36 mouse cellular contexts compared by ENCODE assay signal in the genomic region with DNA sequence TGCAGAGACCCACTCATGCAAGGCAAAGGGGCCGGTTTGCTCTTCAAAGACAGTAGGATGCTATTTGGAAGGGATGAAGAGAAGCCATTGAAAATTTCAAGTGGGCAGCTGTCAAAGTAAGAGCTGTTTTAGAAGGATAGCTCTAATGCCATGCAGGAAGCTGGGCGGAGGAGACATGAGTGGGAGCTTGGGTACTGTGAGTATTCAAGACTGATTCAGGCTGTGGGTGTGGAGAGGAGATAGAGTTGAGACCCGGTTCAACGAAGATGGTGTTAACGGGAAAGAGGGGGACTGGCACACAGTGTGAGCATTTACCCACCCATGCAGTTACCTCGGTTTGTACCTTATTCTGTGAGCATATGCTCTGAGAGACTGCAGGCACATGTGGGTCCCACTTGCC. TPM values are rescaled to one million over a fixed set of nuclear protein-coding genes. Genes with fewer than 3 reads are reported as not detected.
DNase-seq lines count a peak whose midpoint lies in the region; ATAC-seq and TF ChIP-seq lines count a peak whose summit lies in the region.
"Had no signal": no experiment of that assay in that cellular context is flagged by ENCODE, and none has a peak within 500 bp of the region (broad histone marks: within the 10 kb centered on the region; RNA-seq: fewer than 3 reads in every experiment).

No protein-coding gene starts in this region.

- DNase-seq in kidney, postnatal 0 days (ENCODE audit: low spot score), result peak; percentile 12
- no peak for DNase-seq in kidney, postnatal 14 days
- DNase-seq in right cerebral cortex, adult 2 months (ENCODE audit: low spot score in 2 of 2), result peak; percentile 44 to 50
- no peak for DNase-seq in right cerebral cortex, postnatal 14 days
- DNase-seq in frontal cortex, postnatal 36 days (ENCODE audit: low spot score in 2 of 2), result peak; percentile 43 to 50
- DNase-seq in right cerebral cortex, postnatal 36 days (ENCODE audit: low spot score in 2 of 2), result peak; percentile 48 to 74
- no peak for DNase-seq in adrenal gland, postnatal 14 days
- DNase-seq in hindbrain, postnatal 0 days (ENCODE audit: low spot score), result no peak
- DNase-seq: adrenal gland, postnatal 25 days; cerebellum, adult 2 months; cerebellum, postnatal 36 days; gastrocnemius, postnatal 25 days; heart, adult 2 months; heart, postnatal 10 days; kidney, adult 18-20 months; kidney, postnatal 10 days; layer of hippocampus, adult 9-11 months; lung, postnatal 36 days had no signal

- no peaks in the 10 kb centered on the region for H3K9me3 ChIP-seq in kidney, postnatal 0 days (replicated peaks; ENCODE audit: low read length)
- H3K9me3 ChIP-seq in hindbrain, postnatal 0 days (ENCODE audit: low read length), result no peaks in the 10 kb centered on the region
- H3K9me3 ChIP-seq: embryonic facial prominence, embryonic 12.5 days; heart, embryonic 13.5 days; limb, embryonic 13.5 days; neural tube, embryonic 12.5 days had no signal

- H3K4me2 ChIP-seq in kidney, postnatal 0 days (ENCODE audit: low read length), result no peak overlapping the region
- H3K4me2 ChIP-seq in hindbrain, postnatal 0 days (ENCODE audit: low read depth, low read length), result no peak overlapping the region
- H3K4me2 ChIP-seq: embryonic facial prominence, embryonic 12.5 days; heart, embryonic 13.5 days; hindbrain, embryonic 14.5 days; limb, embryonic 13.5 days; liver, embryonic 11.5 days; midbrain, embryonic 11.5 days; neural tube, embryonic 12.5 days had no signal

- ATAC-seq in kidney, postnatal 0 days (replicated peaks; ENCODE audit: low FRiP score, low read depth), result no peak
- no peak for ATAC-seq in hindbrain, postnatal 0 days
- ATAC-seq: CD4-positive, CD25-positive, alpha-beta regulatory T cell, adult 4 months; forebrain, embryonic 14.5 days; inflammation-experienced regulatory T-cells, adult 6 months; midbrain, embryonic 16.5 days had no signal

- WGBS in kidney, postnatal 0 days, result 51% methylated on average over 6 of the region's 6 CpGs
- 64% methylated on average over 6 of the region's 6 CpGs for whole genome bisulfite sequencing in hindbrain, postnatal 0 days

- H3K4me1 ChIP-seq in kidney, postnatal 0 days (replicated peaks; ENCODE audit: insufficient read depth, low read length), result no peaks in the 10 kb centered on the region
- H3K4me1 ChIP-seq in hindbrain, postnatal 0 days (ENCODE audit: insufficient read depth, low read length), result no peaks in the 10 kb centered on the region
- H3K4me1 ChIP-seq: embryonic facial prominence, embryonic 12.5 days; limb, embryonic 13.5 days; neural tube, embryonic 12.5 days had no signal

- no peak for TF ChIP-seq CTCF in kidney, postnatal 0 days (IDR thresholded peaks at IDR 0.05; ENCODE audit: low read depth)
- no peak for TF ChIP-seq CTCF in hindbrain, postnatal 0 days (IDR thresholded peaks at IDR 0.05; ENCODE audit: low read depth)

- no peak overlapping the region for H3K27ac ChIP-seq in kidney, postnatal 0 days
- no peak overlapping the region for H3K27ac ChIP-seq in hindbrain, postnatal 0 days
- H3K27ac ChIP-seq: embryonic facial prominence, embryonic 12.5 days; heart, adult 2 months; heart, embryonic 13.5 days; hindbrain, embryonic 14.5 days; limb, embryonic 13.5 days; neural tube, embryonic 12.5 days had no signal

- H3K9ac ChIP-seq in kidney, postnatal 0 days (ENCODE audit: low read depth, low read length), result no peak overlapping the region
- no peak overlapping the region for H3K9ac ChIP-seq in hindbrain, postnatal 0 days (replicated peaks; ENCODE audit: low read length)
- H3K9ac ChIP-seq: embryonic facial prominence, embryonic 12.5 days; heart, embryonic 13.5 days; hindbrain, embryonic 14.5 days; limb, embryonic 13.5 days; neural tube, embryonic 12.5 days had no signal

- H3K4me3 ChIP-seq in kidney, postnatal 0 days (replicated peaks; ENCODE audit: low read depth, low read length), result no peak overlapping the region
- H3K4me3 ChIP-seq in hindbrain, postnatal 0 days (ENCODE audit: low read length), result no peak overlapping the region
- H3K4me3 ChIP-seq: embryonic facial prominence, embryonic 12.5 days; heart, adult 2 months; heart, embryonic 13.5 days; limb, embryonic 13.5 days; neural tube, embryonic 12.5 days had no signal

- H3K36me3 ChIP-seq in kidney, postnatal 0 days (ENCODE audit: insufficient read depth, low read length), result no peaks in the 10 kb centered on the region
- H3K36me3 ChIP-seq in hindbrain, postnatal 0 days (ENCODE audit: insufficient read depth, low read length), result no peaks in the 10 kb centered on the region
- H3K36me3 ChIP-seq: embryonic facial prominence, embryonic 12.5 days; heart, embryonic 13.5 days; limb, embryonic 13.5 days; neural tube, embryonic 12.5 days had no signal

- H3K27me3 ChIP-seq in kidney, postnatal 0 days (ENCODE audit: insufficient read depth, low read length), result no peaks in the 10 kb centered on the region
- H3K27me3 ChIP-seq in hindbrain, postnatal 0 days (ENCODE audit: insufficient read depth, low read length), result no peaks in the 10 kb centered on the region
- H3K27me3 ChIP-seq: embryonic facial prominence, embryonic 12.5 days; heart, embryonic 13.5 days; limb, embryonic 13.5 days; neural tube, embryonic 12.5 days had no signal

RNA-seq across cellular contexts. Expression of gene Nmu, which starts 20.1 kb away (rescaled TPM):
- not detected in 2 replicates for polyA plus RNA-seq in kidney, postnatal 0 days (2015; fragmentation: Nextera tagmentation; extraction: Ambion mirVana)
- not detected in 2 replicates for total RNA-seq in adrenal gland, postnatal 14 days (2021)
- 1.1 TPM in 1 of 2 replicates, not detected in the other for total RNA-seq in hindbrain, postnatal 0 days (2014; rRNA removed)
- polyA plus RNA-seq in hindbrain, postnatal 0 days (2015; fragmentation: Nextera tagmentation; extraction: Ambion mirVana), result 2.3 and 2.7 TPM in 2 replicates
- total RNA-seq: adrenal gland, postnatal 25 days; gastrocnemius, postnatal 25 days; heart, adult 2 months; heart, postnatal 10 days; hematopoietic stem cell, adult 5-6 weeks; left cerebral cortex, adult 8-10 months; megakaryocyte, adult 5-6 weeks had no signal
- polyA plus RNA-seq: CD4-positive, CD25-positive, alpha-beta regulatory T cell, adult 4 months; cerebellum, adult 2 months; forebrain, embryonic 14.5 days; heart, adult 2 months; heart, embryonic 13.5 days; inflammation-experienced regulatory T-cells, adult 6 months; liver, embryonic 11.5 days; liver, embryonic 16.5 days; midbrain, embryonic 16.5 days; stomach, embryonic 14.5 days had no signal

RNA-seq across cellular contexts. Expression of gene Pdcl2, which starts 52.7 kb away (rescaled TPM):
- not detected in 2 replicates for polyA plus RNA-seq in kidney, postnatal 0 days (2015; fragmentation: Nextera tagmentation; extraction: Ambion mirVana)
- total RNA-seq in adrenal gland, postnatal 14 days (2021), result not detected in 2 replicates
- not detected in 2 replicates for total RNA-seq in hindbrain, postnatal 0 days (2014; rRNA removed)
- not detected in 2 replicates for polyA plus RNA-seq in hindbrain, postnatal 0 days (2015; fragmentation: Nextera tagmentation; extraction: Ambion mirVana)
- total RNA-seq: adrenal gland, postnatal 25 days; gastrocnemius, postnatal 25 days; heart, adult 2 months; heart, postnatal 10 days; hematopoietic stem cell, adult 5-6 weeks; left cerebral cortex, adult 8-10 months; megakaryocyte, adult 5-6 weeks had no signal
- polyA plus RNA-seq: CD4-positive, CD25-positive, alpha-beta regulatory T cell, adult 4 months; cerebellum, adult 2 months; embryonic facial prominence, embryonic 12.5 days; forebrain, embryonic 14.5 days; heart, adult 2 months; heart, embryonic 13.5 days; hindbrain, embryonic 14.5 days; inflammation-experienced regulatory T-cells, adult 6 months; limb, embryonic 13.5 days; liver, embryonic 11.5 days; liver, embryonic 16.5 days; lung, embryonic 16.5 days; midbrain, embryonic 11.5 days; midbrain, embryonic 16.5 days; neural tube, embryonic 12.5 days; small intestine, adult 2 months; stomach, embryonic 14.5 days had no signal

Comparison
In these comparisons a context has a peak if more than half of its experiments do, and no peak if none do; other contexts are left out.
1. DNase-seq: peak in kidney, postnatal 0 days (single experiment), right cerebral cortex, adult 2 months (2 of 2), frontal cortex, postnatal 36 days (2 of 2) and right cerebral cortex, postnatal 36 days (2 of 2); none in kidney, postnatal 14 days (single experiment), right cerebral cortex, postnatal 14 days (single experiment), adrenal gland, postnatal 14 days (single experiment) and hindbrain, postnatal 0 days (single experiment).